Mouse (Mus musculus) CH12.LX (cell line): ENCODE data around the gene Itpr1.

Experiments
- BHLHE40 ChIP-seq: IDR thresholded peaks from 2 replicates; pipeline ENCODE4 v1.6.1; 2011; ENCODE audit warnings: mild to moderate bottlenecking, low read depth, low read length, improper control_type of control experiment
- CTCF ChIP-seq, 2 experiments: IDR thresholded peaks in 1 of 2; conservative IDR thresholded peaks in 1 of 2; 2 replicates each; pipeline ENCODE4 v1.5.1; 2011 to 2012; ENCODE audit warnings: low read depth in 2 of 2, low read length in 2 of 2, improper control_type of control experiment in 1 of 2, inconsistent platforms in 1 of 2, mild to moderate bottlenecking in 1 of 2, moderate library complexity in 1 of 2
- EP300 ChIP-seq: IDR thresholded peaks from 2 replicates; pipeline ENCODE4 v1.6.1; 2011; ENCODE audit warnings: low read length, improper control_type of control experiment
- ETS1 ChIP-seq: conservative IDR thresholded peaks from 2 replicates; pipeline ENCODE4 v1.6.1; 2012; ENCODE audit warnings: low read depth, mild to moderate bottlenecking, inconsistent platforms, low read length, improper control_type of control experiment, moderate library complexity
- GABPA ChIP-seq: IDR thresholded peaks from 2 replicates; pipeline ENCODE4 v1.6.1; 2012; ENCODE audit warnings: low read depth, low read length, improper control_type of control experiment, inconsistent platforms; ENCODE audit not compliant: insufficient replicate concordance
- HCFC1 ChIP-seq: IDR thresholded peaks from 2 replicates; pipeline ENCODE4 v1.6.1; 2012; ENCODE audit warnings: low read depth, mild to moderate bottlenecking, inconsistent platforms, low read length, improper control_type of control experiment
- IRF4 ChIP-seq: IDR thresholded peaks from 2 replicates; pipeline ENCODE4 v1.6.1; 2014; ENCODE audit warnings: low read depth, mild to moderate bottlenecking, inconsistent platforms, low read length, improper control_type of control experiment
- KAT2A ChIP-seq: IDR thresholded peaks from 2 replicates; pipeline ENCODE4 v1.6.1; 2012; ENCODE audit warnings: low read length, improper control_type of control experiment, inconsistent platforms; ENCODE audit not compliant: insufficient replicate concordance
- MAFK ChIP-seq: IDR thresholded peaks from 2 replicates; pipeline ENCODE4 v1.6.1; 2011; ENCODE audit warnings: low read length, improper control_type of control experiment; ENCODE audit not compliant: insufficient replicate concordance
- MYC ChIP-seq: IDR thresholded peaks from 2 replicates; pipeline ENCODE4 v1.6.1; 2011; ENCODE audit warnings: low read depth, mild to moderate bottlenecking, improper control_type of control experiment, low read length
- POLR2A ChIP-seq: IDR thresholded peaks from 2 replicates; pipeline ENCODE4 v1.6.1; 2011; ENCODE audit warnings: low read depth, mild to moderate bottlenecking, improper control_type of control experiment, low read length
- RCOR1 ChIP-seq: conservative IDR thresholded peaks from 2 replicates; pipeline ENCODE4 v1.6.1; 2012; ENCODE audit warnings: low read depth, mild to moderate bottlenecking, inconsistent platforms, low read length, improper control_type of control experiment
- UBTF ChIP-seq: IDR thresholded peaks from 2 replicates; pipeline ENCODE4 v1.6.1; 2012; ENCODE audit warnings: low read depth, mild to moderate bottlenecking, inconsistent platforms, low read length, improper control_type of control experiment, moderate library complexity
- USF1 ChIP-seq: IDR thresholded peaks from 2 replicates; pipeline ENCODE4 v1.6.1; 2014; ENCODE audit warnings: low read depth, mild to moderate bottlenecking, inconsistent platforms, low read length, improper control_type of control experiment

- TF ChIP-seq HCFC1, result no peak
- TF ChIP-seq POLR2A, result no peak
- no peak for TF ChIP-seq MYC
- TF ChIP-seq USF1, result no peak
- no peak for TF ChIP-seq CTCF (conservative IDR thresholded peaks at IDR 0.05 in 1 of 2, IDR thresholded peaks at IDR 0.05 in 1 of 2; ENCODE audit: low read depth in 2 of 2, low read length in 2 of 2)
- no peak for TF ChIP-seq EP300
- no peak for TF ChIP-seq KAT2A
- no peak for TF ChIP-seq IRF4
- no peak for TF ChIP-seq BHLHE40
- TF ChIP-seq MAFK, result no peak
- no peak for TF ChIP-seq GABPA
- no peak for TF ChIP-seq ETS1
- no peak for TF ChIP-seq UBTF
- no peak for TF ChIP-seq RCOR1
These were observed 15.7 kb downstream of the Itpr1 start for GRCm38 (mm10) chr6:108228601-108229000.
